Mouse (Mus musculus) lung, adult 2 months (tissue): ENCODE data around the gene Ube2h. TPM values are rescaled to one million over a fixed set of nuclear protein-coding genes. Genes with fewer than 3 reads are reported as not detected.

Experiments
- DNase-seq: peaks from one replicate; pipeline ENCODE4 v3.0.0; 2022
- H3K4me1 ChIP-seq: fragments of 200-500 bp; 2 replicates; pipeline ENCODE4 v1.6.1; 2011; ENCODE audit warnings: low read length; ENCODE audit not compliant: control insufficient read depth, insufficient read depth
- H3K4me3 ChIP-seq: fragments of 200-500 bp; replicated peaks from 2 replicates; pipeline ENCODE3; 2011; ENCODE audit warnings: low read depth, mild to moderate bottlenecking, control low read depth, low read length; ENCODE audit errors: extremely low read depth
- CTCF ChIP-seq: fragments of 200-500 bp; IDR thresholded peaks from 2 replicates; pipeline ENCODE4 v1.5.1; 2011; ENCODE audit warnings: mild to moderate bottlenecking, low read length, control low read depth; ENCODE audit not compliant: insufficient read depth
- POLR2A ChIP-seq: fragments of 200-500 bp; IDR thresholded peaks from 2 replicates; pipeline ENCODE4 v1.6.1; 2011; ENCODE audit warnings: low read depth, mild to moderate bottlenecking, control low read depth, low read length, borderline replicate concordance; ENCODE audit errors: extremely low read depth
- WGBS: fragments of 180-500 bp; shearing (Covaris S2); methylation state at CpG from one replicate; pipeline ENCODE4 v1.1.7; 2018; 5-methylcytosine and 5-hydroxymethylcytosine counted together
- polyA plus RNA-seq: library from polyadenylated mRNA; depleted of rRNA; stranded (reverse); fragments of >200 nt; gene quantifications from 2 replicates; pipeline ENCODE4 v1.2.3, GENCODE M21; 2012

Gene Ube2h
- polyA plus RNA-seq, 1 experiment: 59.9 TPM

GRCm38 (mm10) chr6:30257962-30258361, 46.4 kb downstream of the Ube2h start:
- TF ChIP-seq CTCF (no peak), POLR2A (no peak)
- Histone ChIP-seq H3K4me1 (peaks cover 6% of the 10 kb centered on the region; the same call in 1 of the 2 replicates), H3K4me3 (no peak overlapping the region)
- no peak for DNase-seq
- 64% methylated on average over 1 of the region's 1 CpGs for WGBS

- Histone ChIP-seq H3K4me1 (peaks cover 3% of the 10 kb centered on the region; the same call in 1 of the 2 replicates), H3K4me3 (no peak overlapping the region)
- TF ChIP-seq CTCF (no peak), POLR2A (no peak)
- WGBS: 76% methylated on average over 1 of the region's 1 CpGs
- DNase-seq: no peak
Measured at GRCm38 (mm10) chr6:30255846-30256245, 48.5 kb downstream of the Ube2h start.

GRCm38 (mm10) chr6:30252271-30253010, 51.9 kb downstream of the Ube2h start:
- 60% methylated on average over 5 of the region's 5 CpGs for WGBS
- Histone ChIP-seq H3K4me1 (peaks cover 12% of the 10 kb centered on the region), H3K4me3 (no peak overlapping the region)
- TF ChIP-seq POLR2A (no peak), CTCF (no peak)
- DNase-seq: no peak

DNA sequence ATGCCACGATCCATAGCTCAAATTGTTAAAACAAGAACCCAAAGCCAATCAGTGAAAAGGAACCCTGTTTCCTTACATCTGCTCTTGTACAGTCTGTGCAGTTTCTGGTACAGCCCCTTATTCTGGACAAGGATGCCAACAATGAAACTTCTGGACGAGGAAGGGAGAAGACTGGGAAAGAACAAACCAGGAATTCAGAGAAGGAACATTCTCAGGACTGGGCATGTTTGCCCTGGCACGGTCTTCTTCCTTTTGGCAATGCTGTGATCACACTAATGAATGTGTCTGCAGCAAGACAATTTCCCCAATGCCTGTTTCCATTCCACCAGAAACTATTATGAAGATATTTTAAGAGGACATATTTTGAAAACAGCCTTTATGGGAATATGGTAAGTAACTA, 55.6 kb downstream of the Ube2h start:
- TF ChIP-seq POLR2A (no peak), CTCF (no peak)
- Histone ChIP-seq H3K4me1 (peaks cover 9% of the 10 kb centered on the region), H3K4me3 (no peak overlapping the region)
- DNase-seq: no peak
- 46% methylated on average over 3 of the region's 3 CpGs for WGBS

- 81% methylated on average over 5 of the region's 5 CpGs for WGBS
- TF ChIP-seq POLR2A (no peak), CTCF (no peak)
- no peak for DNase-seq
- H3K4me3 ChIP-seq: no peak overlapping the region
- peaks cover 9% of the 10 kb centered on the region for H3K4me1 ChIP-seq
Measured at GRCm38 (mm10) chr6:30245940-30246339, 58.4 kb downstream of the Ube2h start.

- H3K4me1 ChIP-seq: peaks cover 8% of the 10 kb centered on the region
- no peak for DNase-seq
- 73% methylated on average over 5 of the region's 5 CpGs for WGBS
- no peak overlapping the region for H3K4me3 ChIP-seq
- no peak for TF ChIP-seq POLR2A
- no peak for TF ChIP-seq CTCF
Measured at GRCm38 (mm10) chr6:30245397-30245796, 58.9 kb downstream of the Ube2h start.

GRCm38 (mm10) chr6:30243347-30244007, 60.9 kb downstream of the Ube2h start:
- H3K4me1 ChIP-seq: peaks cover 2% of the 10 kb centered on the region; the same call in 1 of the 2 replicates
- 64% methylated on average over 9 of the region's 9 CpGs for WGBS
- H3K4me3 ChIP-seq: no peak overlapping the region
- TF ChIP-seq CTCF (no peak), POLR2A (no peak)
- DNase-seq: no peak

DNA sequence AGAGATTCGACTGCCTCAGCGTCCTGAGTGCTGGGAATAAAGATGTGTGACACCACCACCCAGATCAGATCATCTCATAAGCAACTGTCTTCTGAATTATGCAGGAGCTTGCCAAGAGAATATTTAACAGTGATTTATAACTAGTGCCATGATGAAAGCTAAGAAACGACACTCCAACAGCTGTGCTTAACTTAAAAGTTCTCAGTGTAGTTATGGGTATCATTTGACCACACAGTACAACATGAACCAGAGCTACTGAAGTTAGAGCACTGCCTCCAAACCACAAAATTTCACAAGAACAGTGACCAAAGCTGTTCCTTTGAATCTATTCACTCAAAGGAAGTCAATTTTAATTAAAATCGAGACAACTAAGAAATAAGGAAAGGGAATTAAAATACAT, 61.4 kb downstream of the Ube2h start:
- DNase-seq: no peak
- 53% methylated on average over 4 of the region's 4 CpGs for WGBS
- TF ChIP-seq CTCF: no peak
- no peak for TF ChIP-seq POLR2A

GRCm38 (mm10) chr6:30240105-30240504, 64.2 kb downstream of the Ube2h start:
- 85% methylated on average over 7 of the region's 7 CpGs for WGBS
- no peak overlapping the region for H3K4me3 ChIP-seq
- no peaks in the 10 kb centered on the region for H3K4me1 ChIP-seq
- no peak for DNase-seq
- TF ChIP-seq POLR2A (no peak), CTCF (no peak)

More for the DNA sequence above, 61.4 kb downstream of the Ube2h start:
- Histone ChIP-seq H3K4me1 (no peaks in the 10 kb centered on the region), H3K4me3 (no peak overlapping the region)

- no peak for DNase-seq
- WGBS: 67% methylated on average over 6 of the region's 6 CpGs
- Histone ChIP-seq H3K4me1 (no peaks in the 10 kb centered on the region), H3K4me3 (no peak overlapping the region)
- TF ChIP-seq CTCF: no peak
- no peak for TF ChIP-seq POLR2A
Measured at GRCm38 (mm10) chr6:30239207-30239606, 65.1 kb downstream of the Ube2h start.
